Mouse (Mus musculus): ENCODE results near the gene Tead1. TPM values are rescaled to one million over a fixed set of nuclear protein-coding genes. Genes with fewer than 3 reads are reported as not detected.

The Tead1 gene
- polyA plus RNA-seq, 1 experiment from 2014 or later, result 36.2 TPM

DNA sequence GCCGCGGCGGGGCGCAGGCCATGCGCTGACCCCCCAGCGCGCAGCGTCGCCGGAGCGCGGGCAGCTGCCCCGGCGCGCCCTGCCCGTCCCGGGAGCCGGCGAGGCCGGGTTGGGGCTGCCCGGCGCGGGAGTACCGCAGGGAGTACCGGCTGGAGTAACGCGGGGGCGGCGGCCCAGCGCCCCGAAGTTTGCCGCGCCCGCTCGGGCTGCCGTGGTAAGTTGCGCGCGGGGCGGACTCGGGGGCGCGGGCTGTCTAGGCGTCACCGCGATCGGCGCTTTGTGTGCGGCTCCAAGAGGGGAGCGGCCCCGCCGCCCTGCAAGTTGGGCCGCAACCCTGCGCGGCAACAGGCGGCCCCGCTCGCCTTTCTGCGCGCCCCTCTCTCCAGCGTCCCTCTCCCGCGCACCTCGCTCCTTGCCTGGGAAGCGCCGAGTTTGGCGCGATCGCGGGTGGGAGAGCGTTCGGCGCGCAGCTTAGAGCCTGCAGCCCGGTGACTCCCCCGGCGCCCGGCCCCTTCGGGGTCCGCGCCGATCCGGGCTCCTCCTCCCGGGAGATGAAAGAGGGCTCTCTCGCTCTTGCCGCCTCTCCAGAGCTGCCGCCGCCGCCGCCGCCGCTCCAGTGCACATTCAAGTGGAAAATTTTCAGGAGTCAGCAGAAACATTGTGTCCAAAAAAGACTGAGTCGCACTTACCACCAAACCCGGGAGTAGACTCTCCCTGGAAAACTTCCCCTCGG lies 561 bp downstream of the Tead1 start:
- Histone ChIP-seq H3K4me3 (ENCODE audit: low read depth, low read length) (peak overlapping the region; percentile 95), H3K9me3 (ENCODE audit: control insufficient read depth, low read depth, low read length) (no peaks in the 10 kb centered on the region), H3K4me1 (ENCODE audit: control insufficient read depth, insufficient read depth, low read length) (peaks cover 19% of the 10 kb centered on the region), H3K27ac (ENCODE audit: low read length) (peak overlapping the region; percentile 99), H3K36me3 (ENCODE audit: control insufficient read depth, insufficient read depth, low read length) (no peaks in the 10 kb centered on the region), H3K27me3 (ENCODE audit: control insufficient read depth, insufficient read depth, low read length) (no peaks in the 10 kb centered on the region), H3K9ac (replicated peaks; ENCODE audit: low read depth, low read length) (peak overlapping the region; percentile 97), H3K4me2 (replicated peaks; ENCODE audit: low read depth, low read length) (peak overlapping the region; percentile 64)
- ATAC-seq (ENCODE audit: insufficient number of reproducible peaks, insufficient read depth, low FRiP score, low read depth), result peak; percentile 61
- WGBS, result under 1% methylated on average over 92 of the region's 95 CpGs

DNA sequence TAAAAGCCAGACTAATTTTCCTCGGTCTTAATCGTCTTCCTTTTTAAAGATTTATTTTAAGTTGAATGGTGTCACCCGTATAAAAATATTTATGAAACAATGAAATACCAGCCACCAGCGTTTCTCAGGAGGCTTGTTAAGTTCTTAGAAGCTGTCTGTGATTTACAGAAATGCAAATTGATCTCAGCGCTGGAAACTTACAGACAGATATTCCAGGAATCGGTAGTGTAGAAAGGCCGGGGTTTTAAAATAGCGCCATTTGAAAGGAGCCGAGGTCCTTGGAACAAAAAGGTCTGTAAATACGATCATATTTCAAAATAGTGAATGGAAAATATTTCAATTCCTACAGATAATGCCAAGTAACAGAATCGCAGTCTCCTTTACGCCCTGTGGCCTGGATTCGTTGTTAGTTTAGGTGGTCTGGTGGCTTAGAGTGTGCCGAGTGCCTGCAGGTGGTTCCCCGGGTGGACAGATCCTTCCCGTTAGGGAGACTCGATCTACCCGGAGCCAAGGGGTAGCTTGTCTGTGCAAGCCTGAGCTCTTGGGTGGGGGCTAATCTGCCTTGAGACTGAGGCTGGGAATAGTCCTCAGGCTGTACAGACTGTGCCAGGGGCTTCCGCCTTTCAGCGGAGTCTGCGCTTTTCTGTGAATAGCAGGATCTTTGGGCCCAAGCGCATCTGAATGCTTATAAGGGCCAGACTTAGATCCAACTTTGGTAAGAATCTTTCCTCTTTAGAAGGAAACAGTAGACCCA lies 1.6 kb downstream of the Tead1 start:
- H3K27ac ChIP-seq (ENCODE audit: low read length), result peak overlapping the region; percentile 99
- peak overlapping the region; percentile 97 for H3K9ac ChIP-seq (replicated peaks; ENCODE audit: low read depth, low read length)
- no peaks in the 10 kb centered on the region for H3K36me3 ChIP-seq (ENCODE audit: control insufficient read depth, insufficient read depth, low read length)
- no peak for ATAC-seq (ENCODE audit: insufficient number of reproducible peaks, insufficient read depth, low FRiP score, low read depth)
- peak overlapping the region; percentile 95 for H3K4me3 ChIP-seq (ENCODE audit: low read depth, low read length)
- peaks cover 29% of the 10 kb centered on the region for H3K4me1 ChIP-seq (ENCODE audit: control insufficient read depth, insufficient read depth, low read length)
- H3K27me3 ChIP-seq (ENCODE audit: control insufficient read depth, insufficient read depth, low read length), result no peaks in the 10 kb centered on the region
- H3K9me3 ChIP-seq (ENCODE audit: control insufficient read depth, low read depth, low read length), result no peaks in the 10 kb centered on the region
- H3K4me2 ChIP-seq (replicated peaks; ENCODE audit: low read depth, low read length), result peak overlapping the region; percentile 64
- 2% methylated on average over 22 of the region's 22 CpGs for WGBS

DNA sequence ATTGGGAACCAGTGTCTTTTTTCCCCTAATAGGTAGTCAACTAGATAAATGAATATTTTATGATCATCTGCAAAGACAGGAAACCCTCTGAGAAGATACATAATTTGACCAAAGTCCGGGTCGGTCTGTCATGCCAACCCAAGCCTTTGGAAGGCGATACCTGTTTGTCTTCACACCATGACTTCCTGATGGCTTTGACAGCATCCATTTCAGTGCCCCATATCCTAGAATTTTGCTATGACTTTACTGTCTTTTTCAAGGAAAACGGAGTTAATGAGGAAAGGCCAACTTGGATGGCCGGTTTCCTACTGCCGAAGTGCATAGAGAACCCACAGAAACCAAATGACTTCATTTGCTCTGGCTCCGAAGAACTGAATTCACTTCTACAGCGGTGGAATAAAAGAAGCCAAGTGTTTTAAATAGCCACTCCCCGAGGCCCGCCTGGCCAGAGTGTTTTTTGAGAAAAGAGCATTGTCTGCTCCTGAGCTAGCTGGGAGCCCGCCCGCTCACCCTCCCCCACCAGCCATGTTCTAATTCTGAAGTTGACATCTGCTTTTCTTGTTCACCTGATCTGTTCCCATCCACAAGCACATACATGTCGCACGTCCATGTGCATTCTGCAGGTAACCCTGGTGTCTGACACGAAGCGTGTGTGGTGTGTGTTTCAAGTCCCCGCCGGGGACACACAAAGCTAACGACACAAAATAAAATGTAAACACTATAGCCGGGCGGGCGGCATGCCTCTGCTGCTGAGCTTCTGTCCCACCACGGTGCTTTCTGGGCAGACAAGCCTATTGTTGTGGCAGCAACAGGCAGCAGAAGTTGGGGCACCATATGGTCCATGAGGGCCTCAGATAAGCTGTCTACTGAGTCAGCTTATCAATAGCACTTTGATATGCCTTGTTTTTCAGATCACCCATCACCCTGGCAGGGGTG lies 5.8 kb downstream of the Tead1 start:
- Histone ChIP-seq H3K27me3 (ENCODE audit: control insufficient read depth, insufficient read depth, low read length) (no peaks in the 10 kb centered on the region), H3K27ac (ENCODE audit: low read length) (peak overlapping the region; percentile 28; the same call in 1 of the 2 replicates), H3K4me3 (ENCODE audit: low read depth, low read length) (no peak overlapping the region), H3K4me2 (replicated peaks; ENCODE audit: low read depth, low read length) (0 out of 2 replicates have a peak overlapping the region, but pooled peaks have one; percentile 2), H3K4me1 (ENCODE audit: control insufficient read depth, insufficient read depth, low read length) (peaks cover 64% of the 10 kb centered on the region), H3K36me3 (ENCODE audit: control insufficient read depth, insufficient read depth, low read length) (no peaks in the 10 kb centered on the region), H3K9me3 (ENCODE audit: control insufficient read depth, low read depth, low read length) (no peaks in the 10 kb centered on the region), H3K9ac (replicated peaks; ENCODE audit: low read depth, low read length) (no peak overlapping the region)
- no peak for ATAC-seq (ENCODE audit: insufficient number of reproducible peaks, insufficient read depth, low FRiP score, low read depth)
- 25% methylated on average over 23 of the region's 23 CpGs for WGBS

DNA sequence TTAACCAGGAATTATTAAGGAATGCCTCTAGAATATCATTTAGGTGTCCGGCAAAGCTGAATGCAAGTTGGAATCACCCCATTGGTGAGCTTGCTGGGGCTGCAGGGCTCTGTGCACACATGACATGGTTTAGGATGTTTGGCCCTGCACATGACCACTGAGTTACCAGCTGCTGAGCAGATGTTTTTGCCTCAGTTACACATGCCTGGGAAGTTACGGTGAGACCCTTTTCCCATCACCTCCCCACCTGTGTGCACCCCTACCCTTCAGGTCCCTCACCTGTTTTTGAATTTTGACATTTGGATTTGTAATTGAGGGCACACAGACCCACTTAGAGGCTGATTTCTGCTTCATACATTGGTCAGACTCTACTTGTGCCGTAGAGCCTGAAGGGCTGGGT lies 6.9 kb downstream of the Tead1 start:
- Histone ChIP-seq H3K4me2 (replicated peaks; ENCODE audit: low read depth, low read length) (no peak overlapping the region), H3K4me1 (ENCODE audit: control insufficient read depth, insufficient read depth, low read length) (peaks cover 74% of the 10 kb centered on the region), H3K9ac (replicated peaks; ENCODE audit: low read depth, low read length) (no peak overlapping the region), H3K36me3 (ENCODE audit: control insufficient read depth, insufficient read depth, low read length) (no peaks in the 10 kb centered on the region), H3K9me3 (ENCODE audit: control insufficient read depth, low read depth, low read length) (no peaks in the 10 kb centered on the region), H3K4me3 (ENCODE audit: low read depth, low read length) (no peak overlapping the region), H3K27me3 (ENCODE audit: control insufficient read depth, insufficient read depth, low read length) (no peaks in the 10 kb centered on the region), H3K27ac (ENCODE audit: low read length) (no peak overlapping the region)
- no peak for ATAC-seq (ENCODE audit: insufficient number of reproducible peaks, insufficient read depth, low FRiP score, low read depth)
- 58% methylated on average over 3 of the region's 3 CpGs for WGBS

DNA sequence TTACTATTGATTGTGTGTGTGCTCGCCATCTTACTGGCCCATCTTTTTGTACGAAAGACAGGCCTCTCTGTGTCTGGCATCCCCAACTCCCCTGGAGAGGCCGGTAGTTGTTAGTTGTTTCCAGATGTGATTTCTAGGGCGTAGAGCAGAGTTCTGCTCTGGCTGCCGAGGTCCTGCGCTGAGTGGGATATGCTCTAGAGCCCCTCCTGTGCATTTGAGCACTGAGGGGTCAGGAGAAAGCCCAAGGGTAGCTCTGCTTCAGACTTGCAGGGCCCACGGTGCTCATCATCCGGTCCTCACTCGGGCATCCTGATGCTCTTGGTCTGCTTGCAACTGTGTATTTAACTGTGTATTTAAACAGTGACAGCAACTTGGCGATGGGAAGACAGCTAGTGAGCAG lies 7.5 kb downstream of the Tead1 start:
- 39% methylated on average over 10 of the region's 10 CpGs for WGBS
- Histone ChIP-seq H3K9ac (replicated peaks; ENCODE audit: low read depth, low read length) (no peak overlapping the region), H3K27ac (ENCODE audit: low read length) (no peak overlapping the region)

DNA sequence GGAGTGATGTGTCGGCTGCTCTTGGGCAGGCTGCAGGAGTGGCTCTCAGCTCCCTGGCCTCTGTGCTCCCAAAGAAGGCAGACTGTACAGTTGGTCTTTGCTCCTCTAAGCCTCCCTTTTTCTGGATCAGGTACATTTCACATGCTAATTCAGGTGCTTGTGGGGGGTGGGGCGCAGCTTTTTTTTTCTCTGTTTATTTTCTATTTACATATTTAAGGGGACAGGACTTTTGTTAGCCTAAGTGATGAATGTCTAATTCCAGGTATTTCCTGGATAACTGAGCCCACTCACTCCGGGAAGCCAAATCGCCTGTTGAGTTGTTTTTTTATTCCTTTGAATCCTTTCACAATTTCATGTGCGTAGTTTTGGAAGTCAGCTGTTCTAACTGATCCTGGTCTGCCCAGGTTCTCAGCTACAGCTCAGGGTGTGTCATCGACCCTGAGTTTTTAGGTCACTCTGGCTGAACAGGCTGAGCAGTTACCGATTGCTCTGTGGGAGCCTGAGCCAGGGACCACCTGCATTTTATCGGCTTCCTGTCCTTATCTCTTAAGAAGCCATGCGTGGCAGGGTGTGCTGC lies 9.4 kb downstream of the Tead1 start:
- 29% methylated on average over 9 of the region's 9 CpGs for WGBS
- no peaks in the 10 kb centered on the region for H3K27me3 ChIP-seq (ENCODE audit: control insufficient read depth, insufficient read depth, low read length)
- ATAC-seq (ENCODE audit: insufficient number of reproducible peaks, insufficient read depth, low FRiP score, low read depth), result peak; percentile 50; the same call in 1 of the 2 replicates

More for the DNA sequence above, 7.5 kb downstream of the Tead1 start:
- no peak for ATAC-seq (ENCODE audit: insufficient number of reproducible peaks, insufficient read depth, low FRiP score, low read depth)
- H3K4me3 ChIP-seq (ENCODE audit: low read depth, low read length), result no peak overlapping the region
- no peaks in the 10 kb centered on the region for H3K27me3 ChIP-seq (ENCODE audit: control insufficient read depth, insufficient read depth, low read length)
- H3K36me3 ChIP-seq (ENCODE audit: control insufficient read depth, insufficient read depth, low read length), result no peaks in the 10 kb centered on the region
- no peaks in the 10 kb centered on the region for H3K9me3 ChIP-seq (ENCODE audit: control insufficient read depth, low read depth, low read length)
- H3K4me2 ChIP-seq (replicated peaks; ENCODE audit: low read depth, low read length), result no peak overlapping the region
- H3K4me1 ChIP-seq (ENCODE audit: control insufficient read depth, insufficient read depth, low read length), result peaks cover 78% of the 10 kb centered on the region

DNA sequence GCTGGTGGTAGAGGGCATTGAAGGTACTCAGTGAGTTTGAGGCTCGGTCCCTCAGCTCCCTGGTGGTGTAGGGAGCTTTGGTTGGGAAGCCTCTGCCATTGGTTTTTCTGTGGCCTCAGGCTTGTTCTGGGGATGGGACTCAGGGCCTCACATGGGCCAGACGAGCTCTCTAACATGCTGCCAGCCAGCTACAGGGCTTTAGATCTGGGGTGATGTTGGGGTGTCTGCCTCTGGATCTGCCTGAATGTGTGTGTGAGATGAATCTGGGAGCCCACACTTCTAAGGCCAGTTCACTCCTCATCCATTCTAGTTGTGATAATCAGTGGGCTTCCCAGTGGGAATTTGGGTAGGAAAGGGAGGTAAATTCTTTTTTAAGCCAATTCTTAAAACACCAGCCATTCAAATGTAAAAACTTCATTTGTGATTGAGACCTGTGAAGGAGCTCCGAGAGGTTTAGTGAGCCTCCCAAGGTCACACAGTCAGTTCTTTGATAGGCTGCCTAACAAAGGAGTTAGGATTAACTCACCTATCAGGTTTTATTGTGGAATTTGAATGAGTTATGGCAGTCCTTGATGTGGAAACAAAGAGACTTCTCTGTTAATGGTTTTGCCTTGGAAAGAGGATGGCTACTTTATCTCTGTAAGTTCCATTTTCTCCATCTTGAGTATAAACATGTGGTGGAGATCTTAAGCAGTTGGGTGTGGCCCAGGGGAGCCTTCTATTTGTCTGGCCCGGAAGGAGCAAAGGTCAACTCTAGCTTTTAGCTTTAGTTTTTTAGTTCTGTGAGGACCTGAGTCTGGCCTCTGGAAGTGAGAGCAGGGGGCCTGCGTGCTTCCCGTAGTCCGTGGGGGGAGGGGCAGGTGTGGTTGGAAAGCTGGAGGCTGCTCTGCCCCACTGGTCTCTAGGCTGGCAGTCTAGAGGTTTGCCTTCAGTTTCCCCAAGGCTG lies 12.0 kb downstream of the Tead1 start:
- peaks cover 81% of the 10 kb centered on the region for H3K4me1 ChIP-seq (ENCODE audit: control insufficient read depth, insufficient read depth, low read length)
- WGBS, result 26% methylated on average over 7 of the region's 7 CpGs
- H3K4me2 ChIP-seq (replicated peaks; ENCODE audit: low read depth, low read length), result no peak overlapping the region
- no peaks in the 10 kb centered on the region for H3K36me3 ChIP-seq (ENCODE audit: control insufficient read depth, insufficient read depth, low read length)
- no peaks in the 10 kb centered on the region for H3K27me3 ChIP-seq (ENCODE audit: control insufficient read depth, insufficient read depth, low read length)
- H3K27ac ChIP-seq (ENCODE audit: low read length), result 0 out of 2 replicates have a peak overlapping the region, but pooled peaks have one; percentile 33
- H3K9me3 ChIP-seq (ENCODE audit: control insufficient read depth, low read depth, low read length), result no peaks in the 10 kb centered on the region
- peak; percentile 5; the same call in 1 of the 2 replicates for ATAC-seq (ENCODE audit: insufficient number of reproducible peaks, insufficient read depth, low FRiP score, low read depth)
- H3K4me3 ChIP-seq (ENCODE audit: low read depth, low read length), result no peak overlapping the region
- no peak overlapping the region for H3K9ac ChIP-seq (replicated peaks; ENCODE audit: low read depth, low read length)

More for the DNA sequence above, 9.4 kb downstream of the Tead1 start:
- no peak overlapping the region for H3K9ac ChIP-seq (replicated peaks; ENCODE audit: low read depth, low read length)
- no peaks in the 10 kb centered on the region for H3K9me3 ChIP-seq (ENCODE audit: control insufficient read depth, low read depth, low read length)
- no peak overlapping the region for H3K4me3 ChIP-seq (ENCODE audit: low read depth, low read length)
- peaks cover 86% of the 10 kb centered on the region for H3K4me1 ChIP-seq (ENCODE audit: control insufficient read depth, insufficient read depth, low read length)
- peak overlapping the region; percentile 55; the same call in 1 of the 2 replicates for H3K27ac ChIP-seq (ENCODE audit: low read length)
- no peak overlapping the region for H3K4me2 ChIP-seq (replicated peaks; ENCODE audit: low read depth, low read length)
- H3K36me3 ChIP-seq (ENCODE audit: control insufficient read depth, insufficient read depth, low read length), result no peaks in the 10 kb centered on the region

Measured in stomach, embryonic 14.5 days (tissue).